Mouse (Mus musculus): ENCODE measurements around the gene Mreg.

DNA sequence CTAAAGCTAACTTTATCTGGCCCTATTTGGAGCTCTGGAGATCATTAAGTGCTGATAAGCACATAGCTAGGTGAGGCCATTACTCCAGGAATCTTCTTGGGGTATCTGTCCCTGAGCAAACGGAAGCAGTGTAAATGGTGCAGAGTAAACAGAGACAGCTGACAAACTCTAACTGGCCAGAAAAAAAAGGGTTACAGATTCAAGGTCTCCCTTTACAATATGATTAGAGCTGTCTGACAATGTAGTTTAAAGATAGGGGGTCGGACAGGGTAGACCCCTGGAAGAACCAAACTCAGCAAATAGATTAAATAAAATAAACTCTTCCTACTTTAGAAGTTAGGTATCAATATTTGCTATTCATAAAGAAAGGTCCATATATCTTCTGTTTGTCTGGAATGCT, 6.5 kb upstream of the Mreg start:
- no peak for TF ChIP-seq POLR2A (IDR thresholded peaks at IDR 0.05; ENCODE audit: borderline replicate concordance, extremely low read depth, insufficient read depth, insufficient read length, poor library complexity, severe bottlenecking)
- no peak for TF ChIP-seq CTCF (IDR thresholded peaks at IDR 0.05; ENCODE audit: borderline replicate concordance, extremely low read depth, insufficient read depth, insufficient read length)

All from brain, embryonic 14.5 days (tissue).